Comparison of ENCODE assay signal across 8 mouse cellular contexts in genomic region chr8:124898251-124898905, GRCm38 (mm10). TPM values are rescaled to one million over a fixed set of nuclear protein-coding genes. Genes with fewer than 3 reads are reported as not detected.
A peak's percentile ranks its signal among the peaks of the same experiment; 100 is the strongest.
DNase-seq lines count a peak whose midpoint lies in the region; ATAC-seq lines count a peak whose summit lies in the region.

No protein-coding gene starts in this region.

- H3K27ac ChIP-seq in lung, embryonic 15.5 days, result peak overlapping the region; percentile 90
- H3K27ac ChIP-seq in embryonic facial prominence, embryonic 10.5 days (replicated peaks), result peak overlapping the region; percentile 86
- H3K27ac ChIP-seq in hindbrain, embryonic 15.5 days (replicated peaks), result peak overlapping the region; percentile 85
- peak overlapping the region; percentile 88 for H3K27ac ChIP-seq in midbrain, embryonic 16.5 days (ENCODE audit: low read length)

- WGBS in lung, embryonic 15.5 days, result 5% methylated on average over 31 of the region's 31 CpGs
- 7% methylated on average over 31 of the region's 31 CpGs for WGBS in embryonic facial prominence, embryonic 10.5 days
- 9% methylated on average over 31 of the region's 31 CpGs for WGBS in hindbrain, embryonic 15.5 days
- WGBS in midbrain, embryonic 16.5 days, result 8% methylated on average over 31 of the region's 31 CpGs

- DNase-seq in lung, postnatal 4 days, result no peak
- no peak for DNase-seq in embryonic facial prominence, embryonic 10.5 days (ENCODE audit: low spot score)
- DNase-seq in layer of hippocampus, adult 9-11 months, result no peak
- no peak for DNase-seq in gastrocnemius, adult 8-10 months (ENCODE audit: low spot score in 2 of 2)
- no peak for DNase-seq in left cerebral cortex, postnatal 10 days (ENCODE audit: extremely low spot score in 1 of 2, low spot score in 2 of 2)

- peak overlapping the region; percentile 94 for H3K4me3 ChIP-seq in lung, embryonic 15.5 days
- peak overlapping the region; percentile 98 for H3K4me3 ChIP-seq in embryonic facial prominence, embryonic 10.5 days
- H3K4me3 ChIP-seq in hindbrain, embryonic 15.5 days, result peak overlapping the region; percentile 84
- peak overlapping the region; percentile 99 for H3K4me3 ChIP-seq in midbrain, embryonic 16.5 days (ENCODE audit: low read depth, low read length)

- peaks cover 51% of the 10 kb centered on the region for H3K36me3 ChIP-seq in lung, embryonic 15.5 days
- H3K36me3 ChIP-seq in embryonic facial prominence, embryonic 10.5 days (replicated peaks), result peaks cover 64% of the 10 kb centered on the region
- peaks cover 52% of the 10 kb centered on the region for H3K36me3 ChIP-seq in hindbrain, embryonic 15.5 days
- peaks cover 41% of the 10 kb centered on the region for H3K36me3 ChIP-seq in midbrain, embryonic 16.5 days (ENCODE audit: control insufficient read depth, insufficient read depth, low read length)

- ATAC-seq in lung, embryonic 15.5 days (ENCODE audit: borderline replicate concordance, extremely low read depth, low FRiP score, low TSS enrichment), result 0 out of 2 replicates have a peak, but pooled peaks have one; percentile 5
- ATAC-seq in hindbrain, embryonic 15.5 days (ENCODE audit: low FRiP score, low read depth), result no peak
- peak; percentile 0; the same call in 1 of the 2 replicates for ATAC-seq in midbrain, embryonic 16.5 days

- H3K4me1 ChIP-seq in lung, embryonic 15.5 days, result peaks cover 24% of the 10 kb centered on the region
- H3K4me1 ChIP-seq in embryonic facial prominence, embryonic 10.5 days, result peaks cover 34% of the 10 kb centered on the region
- H3K4me1 ChIP-seq in hindbrain, embryonic 15.5 days (replicated peaks), result peaks cover 44% of the 10 kb centered on the region
- peaks cover 32% of the 10 kb centered on the region for H3K4me1 ChIP-seq in midbrain, embryonic 16.5 days (ENCODE audit: control insufficient read depth, insufficient read depth, low read length)

- no peaks in the 10 kb centered on the region for H3K27me3 ChIP-seq in lung, embryonic 15.5 days
- H3K27me3 ChIP-seq in embryonic facial prominence, embryonic 10.5 days (replicated peaks; ENCODE audit: low read depth, poor library complexity, severe bottlenecking), result no peaks in the 10 kb centered on the region
- H3K27me3 ChIP-seq in hindbrain, embryonic 15.5 days, result no peaks in the 10 kb centered on the region
- H3K27me3 ChIP-seq in midbrain, embryonic 16.5 days (ENCODE audit: control insufficient read depth, insufficient read depth, low read depth, low read length), result no peaks in the 10 kb centered on the region

- intact Hi-C loops in left cerebral cortex, postnatal 10 days (cut with DNase I), result loop anchor here (5.0 kb wide), 2 partner anchors 49 to 114 kb away; partner anchors contain the start of genes Egln1 and Tsnax

- H3K4me2 ChIP-seq in lung, embryonic 15.5 days, result peak overlapping the region; percentile 98
- peak overlapping the region; percentile 90 for H3K4me2 ChIP-seq in hindbrain, embryonic 15.5 days
- peak overlapping the region; percentile 82 for H3K4me2 ChIP-seq in midbrain, embryonic 16.5 days (ENCODE audit: low read length)

- no peaks in the 10 kb centered on the region for H3K9me3 ChIP-seq in lung, embryonic 15.5 days
- H3K9me3 ChIP-seq in embryonic facial prominence, embryonic 10.5 days, result no peaks in the 10 kb centered on the region
- H3K9me3 ChIP-seq in hindbrain, embryonic 15.5 days, result no peaks in the 10 kb centered on the region
- H3K9me3 ChIP-seq in midbrain, embryonic 16.5 days (replicated peaks; ENCODE audit: control insufficient read depth, low read length, poor library complexity, severe bottlenecking), result no peaks in the 10 kb centered on the region

- H3K9ac ChIP-seq in lung, embryonic 15.5 days, result peak overlapping the region; percentile 76
- peak overlapping the region; percentile 69 for H3K9ac ChIP-seq in hindbrain, embryonic 15.5 days
- H3K9ac ChIP-seq in midbrain, embryonic 16.5 days (ENCODE audit: low read depth, low read length), result peak overlapping the region; percentile 84

RNA-seq across cellular contexts. Expression of gene Sprtn, which starts 0.7 kb away (rescaled TPM):
- polyA plus RNA-seq in lung, embryonic 15.5 days (2015; fragmentation: Nextera tagmentation; extraction: Ambion mirVana), result 10.3 and 10.5 TPM in 2 replicates
- polyA plus RNA-seq in embryonic facial prominence, embryonic 10.5 days (2016; fragmentation: Nextera tagmentation; extraction: Ambion mirVana), result 9.5 and 10.3 TPM in 2 replicates
- 8.8 and 9.3 TPM in 2 replicates for polyA plus RNA-seq in hindbrain, embryonic 15.5 days (2015; fragmentation: Nextera tagmentation; extraction: Ambion mirVana)
- 9.0 and 9.4 TPM in 2 replicates for polyA plus RNA-seq in midbrain, embryonic 16.5 days (2015; fragmentation: Nextera tagmentation; extraction: Ambion mirVana)
- total RNA-seq in gastrocnemius, adult 8-10 months (2022), result 1 to 10 TPM; 6.1 to 7.3 (median 6.5) TPM
- 10 to 100 TPM; 14.7 to 15.6 TPM for total RNA-seq in left cerebral cortex, postnatal 10 days (2021)

RNA-seq across cellular contexts. Expression of gene Exoc8, which starts 0.9 kb away (rescaled TPM):
- 8.8 and 9.7 TPM in 2 replicates for polyA plus RNA-seq in lung, embryonic 15.5 days (2015; fragmentation: Nextera tagmentation; extraction: Ambion mirVana)
- polyA plus RNA-seq in embryonic facial prominence, embryonic 10.5 days (2016; fragmentation: Nextera tagmentation; extraction: Ambion mirVana), result 8.5 and 8.7 TPM in 2 replicates
- polyA plus RNA-seq in hindbrain, embryonic 15.5 days (2015; fragmentation: Nextera tagmentation; extraction: Ambion mirVana), result 14.6 and 15.2 TPM in 2 replicates
- 14.1 and 15.3 TPM in 2 replicates for polyA plus RNA-seq in midbrain, embryonic 16.5 days (2015; fragmentation: Nextera tagmentation; extraction: Ambion mirVana)
- total RNA-seq in gastrocnemius, adult 8-10 months (2022), result 1 to 10 TPM; 7.8 to 8.1 (median 7.9) TPM
- total RNA-seq in left cerebral cortex, postnatal 10 days (2021), result 10 to 100 TPM; 35.7 to 37.0 TPM

RNA-seq across cellular contexts. Expression of gene 2810004N23Rik, which starts 35.5 kb away (rescaled TPM):
- polyA plus RNA-seq in lung, embryonic 15.5 days (2015; fragmentation: Nextera tagmentation; extraction: Ambion mirVana), result 42.0 and 43.9 TPM in 2 replicates
- polyA plus RNA-seq in embryonic facial prominence, embryonic 10.5 days (2016; fragmentation: Nextera tagmentation; extraction: Ambion mirVana), result 77.2 and 82.2 TPM in 2 replicates
- polyA plus RNA-seq in hindbrain, embryonic 15.5 days (2015; fragmentation: Nextera tagmentation; extraction: Ambion mirVana), result 26.2 and 26.9 TPM in 2 replicates
- polyA plus RNA-seq in midbrain, embryonic 16.5 days (2015; fragmentation: Nextera tagmentation; extraction: Ambion mirVana), result 25.5 and 27.3 TPM in 2 replicates
- total RNA-seq in gastrocnemius, adult 8-10 months (2022), result 10 to 100 TPM; 31.8 to 34.8 (median 33.5) TPM
- 10 to 100 TPM; 21.3 to 21.9 TPM for total RNA-seq in left cerebral cortex, postnatal 10 days (2021)

RNA-seq across cellular contexts. Expression of gene Gnpat, which starts 35.5 kb away (rescaled TPM):
- 93.6 and 99.0 TPM in 2 replicates for polyA plus RNA-seq in lung, embryonic 15.5 days (2015; fragmentation: Nextera tagmentation; extraction: Ambion mirVana)
- 138 and 149 TPM in 2 replicates for polyA plus RNA-seq in embryonic facial prominence, embryonic 10.5 days (2016; fragmentation: Nextera tagmentation; extraction: Ambion mirVana)
- 74.7 and 79.5 TPM in 2 replicates for polyA plus RNA-seq in hindbrain, embryonic 15.5 days (2015; fragmentation: Nextera tagmentation; extraction: Ambion mirVana)
- 70.7 and 74.1 TPM in 2 replicates for polyA plus RNA-seq in midbrain, embryonic 16.5 days (2015; fragmentation: Nextera tagmentation; extraction: Ambion mirVana)
- 100 to 1,000 TPM; 145 to 180 (median 156) TPM for total RNA-seq in gastrocnemius, adult 8-10 months (2022)
- 10 to 100 TPM; 56.6 to 61.4 TPM for total RNA-seq in left cerebral cortex, postnatal 10 days (2021)

RNA-seq across cellular contexts. Expression of gene Egln1, which starts 50.7 kb away (rescaled TPM):
- polyA plus RNA-seq in lung, embryonic 15.5 days (2015; fragmentation: Nextera tagmentation; extraction: Ambion mirVana), result 12.0 and 13.3 TPM in 2 replicates
- 10.2 and 10.9 TPM in 2 replicates for polyA plus RNA-seq in embryonic facial prominence, embryonic 10.5 days (2016; fragmentation: Nextera tagmentation; extraction: Ambion mirVana)
- 15.5 and 16.9 TPM in 2 replicates for polyA plus RNA-seq in hindbrain, embryonic 15.5 days (2015; fragmentation: Nextera tagmentation; extraction: Ambion mirVana)
- polyA plus RNA-seq in midbrain, embryonic 16.5 days (2015; fragmentation: Nextera tagmentation; extraction: Ambion mirVana), result 15.6 and 17.8 TPM in 2 replicates
- total RNA-seq in gastrocnemius, adult 8-10 months (2022), result 100 to 1,000 TPM; 170 to 209 (median 181) TPM
- total RNA-seq in left cerebral cortex, postnatal 10 days (2021), result 10 to 100 TPM; 59.9 to 61.1 TPM
